15 mouse cellular contexts compared by ENCODE assay signal in the genomic region with DNA sequence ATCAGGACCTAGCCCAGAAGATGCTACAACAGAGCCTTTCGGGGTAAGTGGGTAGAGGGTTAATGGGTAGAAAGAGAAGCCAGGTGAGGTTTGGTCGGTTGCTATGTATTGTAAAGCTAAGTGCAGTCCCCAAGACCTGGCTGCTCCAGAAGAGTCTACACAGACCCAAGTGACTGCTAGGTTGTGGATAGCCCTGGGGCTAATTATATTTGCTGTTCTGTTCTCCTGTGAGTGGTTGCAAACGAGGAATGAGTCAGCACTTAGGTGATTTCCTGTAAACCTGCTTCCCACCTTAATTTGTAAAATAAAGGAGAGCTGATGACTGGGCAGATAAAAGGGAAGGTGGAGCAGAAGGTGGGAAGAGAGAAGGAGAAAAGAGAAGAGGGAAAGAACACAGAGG.
"Had no signal": no experiment of that assay in that cellular context is flagged by ENCODE, and none has a peak within 500 bp of the region (broad histone marks: within the 10 kb centered on the region; RNA-seq: fewer than 3 reads in every experiment).

No protein-coding gene starts in this region.

- H3K27ac ChIP-seq: lung, embryonic 15.5 days; macrophage; midbrain, embryonic 13.5 days; midbrain, embryonic 15.5 days; neural tube, embryonic 12.5 days; stomach, embryonic 15.5 days had no signal

- H3K4me3 ChIP-seq: lung, embryonic 15.5 days; megakaryocyte, embryonic 14.5 days; midbrain, embryonic 13.5 days; midbrain, embryonic 15.5 days; neural tube, embryonic 12.5 days; stomach, embryonic 15.5 days had no signal

- DNase-seq: lung, adult 2 months; lung, postnatal 14 days; lung, postnatal 36 days; right cerebral cortex, postnatal 14 days; thymus, adult 18-20 months; thymus, postnatal 14 days; thymus, postnatal 36 days had no signal

- H3K9ac ChIP-seq: lung, embryonic 15.5 days; midbrain, embryonic 13.5 days; midbrain, embryonic 15.5 days; neural tube, embryonic 12.5 days; stomach, embryonic 15.5 days had no signal

- H3K9me3 ChIP-seq: lung, embryonic 15.5 days; midbrain, embryonic 13.5 days; midbrain, embryonic 15.5 days; neural tube, embryonic 12.5 days; stomach, embryonic 15.5 days had no signal

- H3K36me3 ChIP-seq: lung, embryonic 15.5 days; midbrain, embryonic 13.5 days; midbrain, embryonic 15.5 days; neural tube, embryonic 12.5 days; stomach, embryonic 15.5 days had no signal

- H3K27me3 ChIP-seq: lung, embryonic 15.5 days; midbrain, embryonic 15.5 days; stomach, embryonic 15.5 days had no signal

- H3K4me1 ChIP-seq: megakaryocyte, embryonic 14.5 days had no signal

- ATAC-seq: lung, postnatal 0 days; midbrain, embryonic 13.5 days; midbrain, embryonic 15.5 days had no signal
